Mouse (Mus musculus): ENCODE measurements around the gene Smad5. TPM values are rescaled to one million over a fixed set of nuclear protein-coding genes. Genes with fewer than 3 reads are reported as not detected.

Smad5 gene
- polyA plus RNA-seq, 1 experiment from 2014 or later = 31.7 TPM

GRCm38 (mm10) chr13:56681924-56682323, 20.9 kb upstream of the Smad5 start:
- Histone ChIP-seq H3K4me3 (replicated peaks) (no peak overlapping the region), H3K9ac (no peak overlapping the region), H3K9me3 (replicated peaks) (no peaks in the 10 kb centered on the region), H3K27ac (replicated peaks) (peak overlapping the region; percentile 68; the same call in 1 of the 2 replicates), H3K36me3 (no peaks in the 10 kb centered on the region), H3K4me2 (replicated peaks) (0 out of 2 replicates have a peak overlapping the region, but pooled peaks have one; percentile 15), H3K4me1 (peaks cover 19% of the 10 kb centered on the region), H3K27me3 (peaks cover 3% of the 10 kb centered on the region; the same call in 1 of the 2 replicates)
- WGBS = 52% methylated on average over 4 of the region's 4 CpGs
- no peak for ATAC-seq (ENCODE audit: insufficient number of reproducible peaks, low FRiP score, low TSS enrichment, low read depth)

- H3K36me3 ChIP-seq = no peaks in the 10 kb centered on the region
- H3K9ac ChIP-seq = no peak overlapping the region
- H3K4me3 ChIP-seq (replicated peaks) = no peak overlapping the region; the same call in 1 of the 2 replicates
- peak; percentile 48; the same call in 1 of the 2 replicates for ATAC-seq (ENCODE audit: insufficient number of reproducible peaks, low FRiP score, low TSS enrichment, low read depth)
- WGBS = 62% methylated on average over 17 of the region's 17 CpGs
- peaks cover 19% of the 10 kb centered on the region for H3K4me1 ChIP-seq
- no peaks in the 10 kb centered on the region for H3K9me3 ChIP-seq (replicated peaks)
- H3K4me2 ChIP-seq (replicated peaks) = peak overlapping the region; percentile 15; the same call in 1 of the 2 replicates
- H3K27ac ChIP-seq (replicated peaks) = peak overlapping the region; percentile 68; the same call in 1 of the 2 replicates
- H3K27me3 ChIP-seq = peaks cover 3% of the 10 kb centered on the region; the same call in 1 of the 2 replicates
Measured at GRCm38 (mm10) chr13:56682326-56682725, 20.5 kb upstream of the Smad5 start.

GRCm38 (mm10) chr13:56683306-56683705, 19.5 kb upstream of the Smad5 start:
- H3K4me2 ChIP-seq (replicated peaks) = no peak overlapping the region
- no peak overlapping the region for H3K9ac ChIP-seq

DNA sequence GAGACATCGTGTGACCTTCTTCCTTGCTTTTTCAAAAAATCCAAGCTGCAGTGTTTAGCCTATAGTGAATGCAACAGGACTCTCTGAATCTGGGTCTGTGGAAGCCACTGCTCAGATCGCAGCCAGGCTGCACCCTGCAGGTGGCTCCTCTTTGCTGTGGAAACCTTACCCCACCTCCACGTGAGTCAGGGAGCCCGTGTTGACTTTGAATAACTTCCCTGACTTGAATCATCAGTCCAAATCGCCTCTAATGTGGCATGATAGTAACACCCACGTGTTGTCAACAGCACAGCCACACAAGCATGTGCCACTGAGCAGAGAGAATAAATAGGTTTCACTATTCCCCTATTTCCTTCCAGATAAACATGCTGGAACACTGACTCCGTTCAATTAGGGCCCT, 10.8 kb upstream of the Smad5 start:
- no peaks in the 10 kb centered on the region for H3K27me3 ChIP-seq

More at GRCm38 (mm10) chr13:56683306-56683705, 19.5 kb upstream of the Smad5 start:
- Histone ChIP-seq H3K4me3 (replicated peaks) (no peak overlapping the region), H3K9me3 (replicated peaks) (no peaks in the 10 kb centered on the region), H3K27me3 (peaks cover 3% of the 10 kb centered on the region; the same call in 1 of the 2 replicates), H3K27ac (replicated peaks) (no peak overlapping the region), H3K4me1 (peaks cover 19% of the 10 kb centered on the region), H3K36me3 (no peaks in the 10 kb centered on the region)
- WGBS = 81% methylated on average over 7 of the region's 7 CpGs
- no peak for ATAC-seq (ENCODE audit: insufficient number of reproducible peaks, low FRiP score, low TSS enrichment, low read depth)

GRCm38 (mm10) chr13:56692644-56693043, 10.2 kb upstream of the Smad5 start:
- H3K9me3 ChIP-seq (replicated peaks) = no peaks in the 10 kb centered on the region
- no peak overlapping the region for H3K4me2 ChIP-seq (replicated peaks)
- no peak overlapping the region for H3K4me3 ChIP-seq (replicated peaks)
- H3K36me3 ChIP-seq = no peaks in the 10 kb centered on the region
- H3K27me3 ChIP-seq = no peaks in the 10 kb centered on the region
- 89% methylated on average over 6 of the region's 6 CpGs for WGBS
- H3K9ac ChIP-seq = no peak overlapping the region
- H3K4me1 ChIP-seq = peaks cover 23% of the 10 kb centered on the region
- ATAC-seq (ENCODE audit: insufficient number of reproducible peaks, low FRiP score, low TSS enrichment, low read depth) = no peak
- no peak overlapping the region for H3K27ac ChIP-seq (replicated peaks)

More for the DNA sequence above, 10.8 kb upstream of the Smad5 start:
- Histone ChIP-seq H3K9me3 (replicated peaks) (no peaks in the 10 kb centered on the region), H3K4me3 (replicated peaks) (no peak overlapping the region), H3K36me3 (no peaks in the 10 kb centered on the region), H3K4me2 (replicated peaks) (no peak overlapping the region), H3K27ac (replicated peaks) (no peak overlapping the region), H3K4me1 (peaks cover 17% of the 10 kb centered on the region), H3K9ac (no peak overlapping the region)
- WGBS = 47% methylated on average over 7 of the region's 7 CpGs
- ATAC-seq (ENCODE audit: insufficient number of reproducible peaks, low FRiP score, low TSS enrichment, low read depth) = no peak

DNA sequence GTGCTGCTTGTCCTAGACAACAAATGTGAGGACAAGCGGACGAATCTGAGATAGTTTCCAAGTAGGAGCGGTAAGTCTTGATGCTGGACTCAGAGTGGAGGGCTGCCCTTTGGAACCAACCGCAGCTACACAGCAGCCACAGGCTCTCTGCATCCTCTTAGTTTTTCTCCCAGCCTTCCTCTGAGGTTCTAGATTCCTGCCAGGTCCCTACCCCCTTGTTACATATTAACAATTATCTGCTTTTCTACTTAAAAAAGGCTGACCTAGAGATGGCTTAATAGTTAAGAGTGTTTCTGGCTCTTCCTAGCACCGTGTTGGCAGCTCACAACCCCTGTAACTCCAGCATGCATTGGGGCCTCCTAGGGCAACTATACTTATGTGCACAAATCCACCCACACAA, 7.1 kb upstream of the Smad5 start:
- no peak overlapping the region for H3K27ac ChIP-seq (replicated peaks)
- H3K4me2 ChIP-seq (replicated peaks) = no peak overlapping the region
- H3K27me3 ChIP-seq = no peaks in the 10 kb centered on the region
- H3K9me3 ChIP-seq (replicated peaks) = no peaks in the 10 kb centered on the region
- no peak overlapping the region for H3K9ac ChIP-seq
- ATAC-seq (ENCODE audit: insufficient number of reproducible peaks, low FRiP score, low TSS enrichment, low read depth) = no peak
- H3K4me1 ChIP-seq = peaks cover 36% of the 10 kb centered on the region
- H3K36me3 ChIP-seq = no peaks in the 10 kb centered on the region
- H3K4me3 ChIP-seq (replicated peaks) = no peak overlapping the region
- WGBS = 74% methylated on average over 5 of the region's 5 CpGs

DNA sequence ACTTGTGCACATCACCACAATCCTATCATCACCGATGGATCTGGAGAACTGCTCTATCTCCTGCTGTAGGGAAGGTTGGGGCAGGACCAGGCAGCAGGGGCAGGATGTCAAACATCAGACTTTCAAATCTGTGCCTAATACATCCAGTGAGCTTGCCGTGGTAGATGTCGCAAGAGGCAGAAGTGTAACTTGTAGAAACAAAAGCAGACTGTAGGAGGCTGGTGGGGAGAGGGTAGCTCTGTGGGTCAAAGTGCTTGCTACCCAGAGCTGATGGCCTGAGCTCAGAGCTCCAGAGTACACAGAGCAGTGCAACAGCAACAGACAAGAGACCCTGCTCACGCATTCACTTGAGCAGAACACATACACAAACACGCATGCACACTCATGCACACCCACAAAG, 6.1 kb upstream of the Smad5 start:
- H3K27me3 ChIP-seq = no peaks in the 10 kb centered on the region
- H3K36me3 ChIP-seq = no peaks in the 10 kb centered on the region
- ATAC-seq (ENCODE audit: insufficient number of reproducible peaks, low FRiP score, low TSS enrichment, low read depth) = no peak
- H3K4me1 ChIP-seq = peaks cover 36% of the 10 kb centered on the region
- 60% methylated on average over 5 of the region's 5 CpGs for WGBS
- no peaks in the 10 kb centered on the region for H3K9me3 ChIP-seq (replicated peaks)
- no peak overlapping the region for H3K4me2 ChIP-seq (replicated peaks)
- no peak overlapping the region for H3K9ac ChIP-seq
- H3K4me3 ChIP-seq (replicated peaks) = no peak overlapping the region
- peak overlapping the region; percentile 22; the same call in 1 of the 2 replicates for H3K27ac ChIP-seq (replicated peaks)

DNA sequence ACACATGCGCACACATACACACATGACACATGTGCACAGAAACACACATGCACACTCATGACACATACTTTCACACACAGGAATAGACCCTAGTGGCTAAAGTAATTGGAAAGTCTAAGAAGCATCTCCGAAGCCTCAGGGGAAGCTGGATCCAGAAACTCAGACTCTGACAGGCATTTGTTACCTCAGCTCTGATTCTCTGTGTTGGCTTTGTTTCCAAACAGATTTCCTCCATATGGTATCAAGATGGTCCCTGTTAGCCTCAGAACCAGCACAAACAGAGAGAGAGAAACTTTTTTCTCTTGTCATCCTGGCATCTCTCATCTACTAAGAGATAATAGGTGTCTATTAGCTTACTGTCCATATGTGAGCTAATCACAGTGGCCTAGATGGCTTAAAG, 5.6 kb upstream of the Smad5 start:
- Histone ChIP-seq H3K4me1 (peaks cover 41% of the 10 kb centered on the region), H3K9ac (no peak overlapping the region), H3K4me2 (replicated peaks) (no peak overlapping the region), H3K9me3 (replicated peaks) (no peaks in the 10 kb centered on the region), H3K27ac (replicated peaks) (peak overlapping the region; percentile 66; the same call in 1 of the 2 replicates), H3K36me3 (no peaks in the 10 kb centered on the region), H3K4me3 (replicated peaks) (no peak overlapping the region), H3K27me3 (no peaks in the 10 kb centered on the region)
- WGBS = 70% methylated on average over 2 of the region's 2 CpGs
- ATAC-seq (ENCODE audit: insufficient number of reproducible peaks, low FRiP score, low TSS enrichment, low read depth) = no peak

DNA sequence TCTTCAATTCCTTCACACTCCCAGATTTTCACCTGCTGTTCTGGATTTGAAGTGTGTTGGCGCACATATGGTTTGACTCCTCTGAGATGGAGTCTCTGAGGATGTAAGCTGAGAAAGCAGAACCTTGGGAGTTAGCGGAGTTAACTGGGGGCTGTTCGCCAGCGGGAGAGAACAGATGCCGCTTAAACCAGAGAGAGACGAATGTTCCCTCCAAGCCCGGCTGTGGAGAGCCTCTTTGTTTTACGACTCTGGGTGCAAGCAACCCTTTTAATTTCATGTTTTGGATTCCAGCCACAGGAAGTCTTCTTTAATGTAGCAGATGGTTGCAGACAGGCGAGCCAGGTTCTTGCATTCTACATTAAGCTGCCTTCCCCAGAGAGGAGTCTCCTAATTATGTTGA, 4.4 kb upstream of the Smad5 start:
- Histone ChIP-seq H3K4me2 (replicated peaks) (peak overlapping the region; percentile 23), H3K36me3 (no peaks in the 10 kb centered on the region), H3K4me3 (replicated peaks) (no peak overlapping the region), H3K9ac (no peak overlapping the region), H3K9me3 (replicated peaks) (no peaks in the 10 kb centered on the region), H3K4me1 (peaks cover 45% of the 10 kb centered on the region), H3K27ac (replicated peaks) (peak overlapping the region; percentile 66), H3K27me3 (no peaks in the 10 kb centered on the region)
- WGBS = 7% methylated on average over 9 of the region's 9 CpGs
- ATAC-seq (ENCODE audit: insufficient number of reproducible peaks, low FRiP score, low TSS enrichment, low read depth) = peak; percentile 44; the same call in 1 of the 2 replicates

- H3K4me1 ChIP-seq = peaks cover 49% of the 10 kb centered on the region
- H3K4me3 ChIP-seq (replicated peaks) = no peak overlapping the region
- no peak overlapping the region for H3K9ac ChIP-seq
- no peak overlapping the region for H3K27ac ChIP-seq (replicated peaks)
- no peaks in the 10 kb centered on the region for H3K36me3 ChIP-seq
- ATAC-seq (ENCODE audit: insufficient number of reproducible peaks, low FRiP score, low TSS enrichment, low read depth) = no peak
- H3K9me3 ChIP-seq (replicated peaks) = no peaks in the 10 kb centered on the region
- 94% methylated on average over 2 of the region's 2 CpGs for WGBS
- H3K4me2 ChIP-seq (replicated peaks) = no peak overlapping the region
- H3K27me3 ChIP-seq = no peaks in the 10 kb centered on the region
Measured at GRCm38 (mm10) chr13:56699370-56699769, 3.4 kb upstream of the Smad5 start.

GRCm38 (mm10) chr13:56700981-56701380, 1.8 kb upstream of the Smad5 start:
- Histone ChIP-seq H3K4me2 (replicated peaks) (no peak overlapping the region), H3K4me1 (peaks cover 58% of the 10 kb centered on the region), H3K36me3 (no peaks in the 10 kb centered on the region), H3K9ac (no peak overlapping the region), H3K27ac (replicated peaks) (no peak overlapping the region), H3K4me3 (replicated peaks) (no peak overlapping the region), H3K9me3 (replicated peaks) (no peaks in the 10 kb centered on the region), H3K27me3 (no peaks in the 10 kb centered on the region)
- ATAC-seq (ENCODE audit: insufficient number of reproducible peaks, low FRiP score, low TSS enrichment, low read depth) = no peak
- 71% methylated on average over 1 of the region's 1 CpGs for whole genome bisulfite sequencing

- Histone ChIP-seq H3K4me2 (replicated peaks) (no peak overlapping the region), H3K36me3 (no peaks in the 10 kb centered on the region), H3K27me3 (no peaks in the 10 kb centered on the region), H3K4me1 (peaks cover 52% of the 10 kb centered on the region), H3K9me3 (replicated peaks) (no peaks in the 10 kb centered on the region), H3K4me3 (replicated peaks) (no peak overlapping the region), H3K27ac (replicated peaks) (no peak overlapping the region; the same call in 1 of the 2 replicates), H3K9ac (no peak overlapping the region)
- ATAC-seq (ENCODE audit: insufficient number of reproducible peaks, low FRiP score, low TSS enrichment, low read depth) = no peak
- 60% methylated on average over 10 of the region's 10 CpGs for WGBS
Measured at GRCm38 (mm10) chr13:56701924-56702323, 886 bp upstream of the Smad5 start.
